Mouse (Mus musculus): ENCODE data around the gene Chst4. TPM values are rescaled to one million over a fixed set of nuclear protein-coding genes. Genes with fewer than 3 reads are reported as not detected.

Gene Chst4
- 0.72 and 0.93 TPM in 2 replicates for polyA plus RNA-seq (2015; fragmentation: Nextera tagmentation; extraction: Ambion mirVana)

GRCm38 (mm10) chr8:110039659-110040058 is at the start of gene Chst4:
Gene Chst4 (minus strand): TSS chr8:110039740.

GRCm38 (mm10) chr8:110079282-110080221 is 40.0 kb upstream of the Chst4 start, which contains the start of gene Zfp612:
Gene Zfp612 (plus strand): TSS chr8:110079746.

GRCm38 (mm10) chr8:109990224-109990623 is 49.3 kb downstream of the Chst4 start, which contains the start of gene Tat:
Gene Tat (plus strand): TSS chr8:109990437.

Other genes with a start within 250 kb of the Chst4 start
- 3.7 and 4.3 TPM in 2 replicates for gene Phlpp2, start 171.2 kb downstream of the Chst4 start, polyA plus RNA-seq (2015; fragmentation: Nextera tagmentation; extraction: Ambion mirVana)
- 0.13 and 0.24 TPM in 2 replicates for gene Marveld3, start 77.5 kb downstream of the Chst4 start, polyA plus RNA-seq (2015; fragmentation: Nextera tagmentation; extraction: Ambion mirVana)
- gene Tat, start 49.3 kb downstream of the Chst4 start, polyA plus RNA-seq (2015; fragmentation: Nextera tagmentation; extraction: Ambion mirVana), result not detected in 2 replicates
- 0.42 and 0.70 TPM in 2 replicates for gene Zfp612, start 40.0 kb upstream of the Chst4 start, polyA plus RNA-seq (2015; fragmentation: Nextera tagmentation; extraction: Ambion mirVana)
- gene Gm21964, start 61.5 kb upstream of the Chst4 start, polyA plus RNA-seq (2015; fragmentation: Nextera tagmentation; extraction: Ambion mirVana), result not detected in 2 replicates
- not detected in 2 replicates for gene Gm17720, start 63.0 kb upstream of the Chst4 start, polyA plus RNA-seq (2015; fragmentation: Nextera tagmentation; extraction: Ambion mirVana)
- not detected in 2 replicates for gene Calb2, start 128.5 kb upstream of the Chst4 start, polyA plus RNA-seq (2015; fragmentation: Nextera tagmentation; extraction: Ambion mirVana)
- 3.4 and 3.6 TPM in 2 replicates for gene Cmtr2, start 175.9 kb upstream of the Chst4 start, polyA plus RNA-seq (2015; fragmentation: Nextera tagmentation; extraction: Ambion mirVana)
- gene Hydin, start 227.2 kb upstream of the Chst4 start, polyA plus RNA-seq (2015; fragmentation: Nextera tagmentation; extraction: Ambion mirVana), result not detected in 2 replicates

Data from spleen, postnatal 0 days (tissue).